Mouse (Mus musculus) kidney, postnatal 25 days (tissue): ENCODE results near the gene Ltbp3.

Experiments used
- DNase-seq, 2 experiments: peaks; one replicate each; pipeline ENCODE4 v3.0.0; 2021; ENCODE audit warnings: mixed read lengths in 2 of 2

Ltbp3 gene

DNA sequence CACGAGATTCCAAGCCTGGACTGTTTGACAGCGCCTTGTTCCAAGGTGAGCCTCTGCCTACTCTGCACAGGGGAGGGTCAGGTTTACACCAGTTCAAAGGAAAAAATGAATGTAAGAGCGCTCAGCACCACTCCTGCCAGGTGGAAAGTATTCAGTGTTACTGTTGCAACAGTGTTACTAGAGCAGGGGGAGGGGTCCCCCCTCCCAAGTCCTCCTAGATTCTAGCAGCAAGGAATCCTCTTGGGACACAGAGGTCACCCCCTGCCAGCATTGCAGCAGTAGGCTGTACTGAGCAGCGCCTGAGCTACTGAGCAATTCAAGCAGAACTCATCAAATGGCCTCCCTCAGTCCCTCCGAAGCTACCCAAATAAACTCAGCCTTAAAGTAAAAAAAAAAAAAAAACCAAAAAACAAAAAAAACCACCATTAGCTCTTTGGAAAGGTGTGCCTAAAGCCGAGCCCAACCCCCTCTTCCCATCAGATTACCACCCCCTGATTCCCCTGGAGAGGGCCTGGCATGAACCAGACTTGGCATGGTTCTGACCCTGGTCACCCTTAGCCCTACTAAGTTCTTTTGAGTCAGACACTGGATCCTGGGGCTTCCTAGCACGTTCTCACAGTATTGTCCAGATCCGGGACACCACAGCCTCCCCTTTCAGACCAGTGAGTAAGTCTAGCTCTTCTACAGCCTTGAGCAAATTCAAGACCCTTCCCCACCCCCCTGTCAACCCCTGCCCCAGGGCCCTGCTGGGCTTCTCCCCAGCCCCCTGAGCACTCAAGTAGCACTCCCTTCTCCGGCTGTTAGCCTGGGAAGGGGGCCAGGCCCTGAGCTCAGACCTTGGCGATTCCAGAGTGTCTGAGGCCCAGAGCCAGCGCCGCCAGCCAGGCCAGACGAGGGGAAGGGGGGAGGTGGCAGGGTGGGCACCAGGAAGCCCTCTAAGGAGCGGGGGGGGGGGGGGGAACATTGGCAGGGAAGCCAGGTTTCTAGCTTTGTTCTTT, at the start of gene Ltbp3:
Ltbp3 (plus strand) TSS at position 585 of the 998 bp plus-strand sequence.
- DNase-seq, result peak; percentile 29 to 76

DNA sequence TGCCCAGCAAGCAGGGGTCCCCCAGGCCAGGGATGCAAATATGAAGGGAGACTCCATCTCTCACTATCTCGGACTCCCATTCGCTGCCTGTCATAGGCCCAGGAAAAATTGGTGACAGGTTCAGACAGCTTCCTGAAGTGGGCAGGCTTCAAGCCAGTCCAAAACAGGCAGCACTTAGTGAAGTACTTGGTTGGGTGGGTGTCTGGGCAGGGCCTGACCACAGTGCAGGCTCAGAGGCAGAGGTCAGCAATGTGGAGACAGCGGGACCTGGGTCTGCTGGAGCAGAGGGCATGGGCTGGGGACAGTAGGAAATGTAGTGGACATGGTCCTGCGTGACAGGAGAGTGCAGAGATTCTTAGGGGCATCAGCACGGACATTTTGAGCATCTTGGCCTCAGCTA, 49.1 kb upstream of the Ltbp3 start:
- no peak for DNase-seq

DNA sequence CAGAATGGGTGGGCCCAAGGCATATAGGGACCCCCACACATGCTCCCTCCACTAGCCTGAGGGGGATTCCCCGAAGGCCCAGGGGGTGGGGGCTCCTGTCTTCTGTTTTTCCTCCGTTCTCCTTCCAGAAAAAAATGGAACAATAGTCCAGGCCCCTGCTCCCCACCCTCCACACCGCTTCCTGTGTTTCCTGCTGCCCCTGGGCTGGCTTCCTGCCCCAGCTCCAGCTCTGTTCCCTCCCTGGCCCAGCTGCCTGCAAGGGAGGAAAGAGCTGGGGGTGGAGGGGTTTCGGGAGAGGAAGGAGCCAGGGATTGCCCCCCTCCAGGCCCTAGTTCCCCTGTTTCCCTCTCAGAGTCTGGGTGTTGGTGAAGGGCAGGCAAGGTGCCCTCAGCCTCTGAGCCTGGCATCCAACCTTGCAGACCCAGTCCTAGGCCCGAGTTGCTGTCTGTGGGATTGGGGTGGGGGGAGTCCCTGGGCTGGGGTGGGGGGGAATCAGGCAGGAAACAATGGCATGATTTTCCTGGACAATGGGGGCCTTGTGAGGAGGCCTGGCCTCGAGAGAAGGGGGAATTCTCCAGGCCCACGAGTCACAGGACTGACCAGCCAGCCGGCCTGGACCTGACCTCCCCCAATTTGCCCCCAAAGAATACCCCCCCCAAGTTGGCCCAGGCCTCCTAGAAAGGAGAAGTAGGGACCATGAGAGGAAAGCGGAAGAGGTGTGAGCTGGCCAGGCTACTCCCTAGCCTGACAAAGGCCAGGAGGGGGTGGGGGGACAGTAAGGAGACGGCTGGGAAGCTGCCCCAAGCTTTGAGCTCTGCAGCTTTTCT, 48.4 kb upstream of the Ltbp3 start:
- peak; percentile 72 to 90 for DNase-seq

DNA sequence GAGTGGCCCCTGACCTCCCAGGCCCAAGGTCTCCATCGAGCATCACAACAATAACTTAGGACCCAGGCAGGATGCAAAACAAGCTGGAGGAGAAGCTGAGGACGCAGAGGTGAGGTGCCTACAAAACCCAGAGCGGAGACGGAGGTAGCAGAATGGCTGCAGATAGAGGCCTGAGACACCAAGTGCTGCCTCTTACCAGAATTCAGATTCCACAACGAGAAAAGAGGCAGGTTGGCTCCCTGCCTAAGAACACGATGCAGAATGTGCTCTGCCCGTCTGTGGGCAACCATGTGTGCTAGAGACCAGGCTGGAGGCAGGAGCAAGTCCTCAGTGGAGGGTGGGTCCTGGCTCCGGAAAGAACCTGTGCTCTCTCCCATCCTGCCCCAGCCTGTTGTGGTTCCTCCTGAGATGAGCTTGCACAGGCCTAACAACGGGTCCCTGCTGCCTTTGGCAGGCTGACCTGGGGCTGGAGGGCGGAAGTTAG, 47.7 kb upstream of the Ltbp3 start:
- peak; percentile 48 to 67 for DNase-seq

DNA sequence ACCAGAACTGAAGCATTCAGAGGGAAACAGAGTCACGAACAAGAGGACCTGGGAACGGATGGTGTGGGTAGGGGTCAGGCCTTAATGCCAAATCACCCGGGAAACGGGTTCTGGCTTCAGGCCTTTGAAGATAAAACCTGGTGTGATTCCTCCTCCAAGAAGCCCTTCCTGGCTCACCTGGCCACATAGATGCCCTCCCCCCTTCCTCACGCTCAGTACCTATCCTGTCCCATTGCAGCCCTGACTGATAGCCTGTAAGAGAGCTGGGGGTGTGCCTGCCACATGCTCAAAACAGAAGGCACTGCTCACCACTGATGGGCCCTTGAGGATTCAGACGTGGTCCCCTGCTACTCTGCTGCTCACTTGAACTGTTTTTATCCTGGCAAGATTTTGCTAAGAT, 46.9 kb upstream of the Ltbp3 start:
- DNase-seq, result no peak

DNA sequence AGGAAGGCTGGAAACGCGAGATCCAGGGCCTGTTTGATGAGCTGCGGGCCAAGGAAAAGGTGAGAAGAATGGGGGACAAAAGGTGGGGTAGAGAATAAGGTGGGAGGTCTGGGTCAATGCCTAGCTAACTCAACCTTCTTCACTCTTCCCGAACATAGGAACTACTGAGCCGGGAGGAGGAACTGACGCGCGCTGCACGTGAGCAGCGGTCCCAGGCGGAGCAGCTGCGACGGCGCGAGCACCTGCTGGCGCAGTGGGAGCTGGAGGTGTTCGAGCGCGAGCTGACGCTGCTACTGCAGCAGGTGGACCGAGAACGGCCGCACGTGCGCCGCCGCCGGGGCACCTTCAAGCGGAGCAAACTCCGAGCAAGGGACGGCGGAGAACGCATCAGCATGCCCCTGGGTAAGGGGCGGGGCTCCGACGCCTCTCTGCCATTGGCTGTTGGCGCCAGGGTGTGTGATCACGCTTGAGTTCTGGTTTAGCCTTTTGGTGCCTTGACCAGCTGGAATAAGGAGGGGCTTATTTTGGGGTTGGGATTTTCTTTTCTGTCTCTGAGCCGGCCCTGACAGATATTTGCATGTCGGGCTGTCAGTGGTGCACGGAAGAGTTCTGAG, 44.7 kb upstream of the Ltbp3 start:
- no peak for DNase-seq

DNA sequence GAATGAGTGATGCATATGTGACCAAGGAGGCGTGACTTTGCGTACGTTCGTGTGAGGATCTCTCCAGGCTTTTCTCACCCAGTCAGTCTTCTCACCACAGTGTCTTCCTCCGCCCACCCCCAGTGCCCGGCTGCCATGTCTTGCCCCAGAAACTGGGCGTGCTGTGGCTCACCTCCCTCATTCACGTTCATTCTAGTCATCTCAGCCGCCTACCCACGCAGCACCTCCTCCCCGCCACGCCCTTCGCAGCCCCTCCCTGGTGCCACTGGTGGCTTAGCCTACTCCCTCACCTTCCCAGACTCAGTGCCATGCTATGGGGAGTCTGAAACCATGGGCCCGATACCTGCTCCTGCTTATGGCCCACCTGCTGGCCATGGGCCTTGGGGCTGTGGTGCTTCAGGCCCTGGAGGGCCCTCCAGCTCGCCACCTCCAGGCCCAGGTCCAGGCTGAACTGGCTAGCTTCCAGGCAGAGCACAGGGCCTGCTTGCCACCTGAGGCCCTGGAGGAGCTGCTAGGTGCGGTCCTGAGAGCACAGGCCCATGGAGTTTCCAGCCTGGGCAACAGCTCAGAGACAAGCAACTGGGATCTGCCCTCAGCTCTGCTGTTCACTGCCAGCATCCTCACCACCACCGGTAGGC, 36.4 kb upstream of the Ltbp3 start, which contains the start of gene Kcnk7:
Kcnk7 (plus strand) TSS at position 205 of the 638 bp plus-strand sequence.
- DNase-seq, result peak in 1 of 2 experiments; percentile 42

DNA sequence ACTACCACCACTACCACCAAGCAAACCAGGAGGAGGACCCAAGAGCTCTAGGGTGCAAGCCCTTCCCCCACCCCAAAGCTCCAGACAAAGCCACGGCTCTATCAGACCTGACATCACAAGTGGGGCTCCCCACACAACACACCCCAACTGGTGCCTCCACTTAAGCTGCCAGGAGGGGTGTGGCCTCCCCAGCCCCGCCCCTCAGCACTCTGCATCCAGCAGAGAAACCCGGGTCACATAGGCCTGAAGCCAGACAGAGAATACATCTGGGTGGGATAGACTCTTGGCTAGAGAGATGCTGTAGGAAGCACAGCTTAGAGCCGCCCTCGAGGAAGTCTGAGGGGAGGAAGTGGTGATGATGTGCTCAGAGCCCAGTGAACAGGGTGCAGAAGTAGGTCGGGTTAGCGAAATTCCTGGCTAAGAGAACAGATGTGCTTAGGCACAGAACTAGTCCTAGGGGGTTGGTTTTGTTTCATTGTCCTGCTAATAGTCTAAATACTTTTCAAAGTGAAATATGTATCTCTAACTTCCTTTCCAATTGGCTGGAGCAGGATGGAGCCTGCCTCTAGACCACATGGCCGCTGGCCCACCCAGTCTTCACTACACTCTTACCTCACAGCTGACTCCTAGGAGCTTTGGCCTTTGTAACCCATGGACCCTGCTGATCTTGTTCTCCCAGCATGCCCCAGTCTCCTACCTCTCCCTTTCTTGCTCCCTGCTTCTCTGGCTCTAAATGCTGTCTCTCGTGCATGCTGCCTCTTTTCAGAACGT, 35.7 kb upstream of the Ltbp3 start:
- peak in 1 of 2 experiments; percentile 56 for DNase-seq

DNA sequence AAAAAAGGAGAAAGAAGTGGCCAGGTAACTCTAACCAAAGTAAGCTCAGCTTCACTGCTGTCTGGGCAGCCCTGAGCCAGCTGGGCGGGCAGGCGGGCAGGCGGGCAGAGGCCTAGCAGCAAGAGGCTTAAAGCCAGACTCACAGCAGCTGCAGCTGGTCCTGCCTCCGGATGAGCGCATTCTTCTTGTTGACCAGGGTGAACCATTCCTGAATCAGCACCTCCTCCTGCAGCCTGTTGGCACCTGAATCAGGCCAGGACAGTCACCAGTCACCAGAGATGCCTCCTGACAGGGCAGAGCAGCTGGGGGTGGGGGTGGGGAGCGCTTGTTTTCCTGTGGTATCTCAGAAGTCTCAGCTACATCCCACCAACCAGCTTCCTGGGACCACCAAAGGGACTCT, 30.6 kb upstream of the Ltbp3 start:
- peak in 1 of 2 experiments; percentile 31 for DNase-seq

DNA sequence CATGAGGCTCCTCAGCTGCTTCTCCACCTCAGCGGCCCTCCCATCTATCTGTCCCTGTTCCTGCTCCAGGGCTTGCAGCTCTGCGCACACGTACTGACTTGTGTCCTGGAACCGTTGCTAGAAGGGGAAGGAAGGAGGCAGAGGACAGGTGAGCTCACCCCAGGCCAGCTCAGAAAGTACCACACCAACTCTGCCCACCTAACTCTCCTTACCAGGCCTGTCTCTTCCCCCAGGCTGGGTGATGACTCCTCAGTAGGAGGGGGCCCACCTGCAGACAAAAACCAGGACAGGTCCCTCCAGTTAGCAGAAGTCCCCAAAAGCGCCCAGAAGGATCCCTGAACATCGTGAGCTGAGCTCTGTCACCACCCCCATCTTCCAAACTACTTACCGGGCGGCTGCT, 30.1 kb upstream of the Ltbp3 start:
- DNase-seq, result peak in 1 of 2 experiments; percentile 34

DNA sequence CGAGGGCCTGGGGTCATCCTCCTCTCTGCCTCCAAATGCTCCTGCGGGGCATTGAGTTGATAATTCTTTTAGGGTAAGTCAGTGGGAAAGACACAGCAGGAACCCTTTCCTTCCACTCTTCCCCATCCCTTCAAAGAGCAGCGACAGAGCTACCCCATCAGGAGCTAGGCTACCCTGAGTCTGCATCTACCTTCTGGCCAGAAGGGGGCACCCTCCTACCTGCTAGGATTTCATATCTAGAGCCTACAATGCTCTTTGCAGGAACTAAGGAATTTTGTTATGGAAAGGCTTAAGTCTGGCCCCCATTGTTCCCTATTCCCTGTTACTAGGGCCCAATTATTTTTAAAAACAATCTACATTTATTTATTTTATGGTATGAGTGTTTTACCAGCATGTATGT, 29.5 kb upstream of the Ltbp3 start:
- peak; percentile 85 to 94 for DNase-seq

DNA sequence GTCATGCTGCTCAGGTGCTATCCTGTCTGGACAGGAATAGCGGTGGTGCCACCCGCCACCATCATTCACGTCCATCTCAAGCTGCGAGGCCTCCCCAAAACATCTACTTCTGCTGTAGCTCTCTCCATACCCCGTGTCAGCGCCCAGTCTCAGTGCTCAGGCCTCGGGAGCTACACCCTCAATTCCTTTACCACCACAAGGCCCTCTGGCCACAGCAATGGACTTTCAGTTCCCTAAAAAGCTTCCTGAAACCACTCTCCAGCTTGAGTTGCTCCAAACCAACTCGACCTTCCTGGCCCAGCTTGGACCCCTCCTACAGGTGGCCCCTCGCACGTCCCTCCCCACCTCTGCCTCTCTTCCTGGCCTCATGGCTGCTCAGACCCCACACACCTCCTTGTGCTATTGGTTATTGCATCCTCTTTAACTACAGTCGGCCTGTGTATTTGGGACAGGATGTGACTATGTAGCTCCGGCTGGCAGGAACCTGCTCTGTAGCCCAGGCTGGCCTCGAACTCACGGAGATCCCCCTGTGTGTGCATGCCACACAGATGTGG, 28.7 kb upstream of the Ltbp3 start:
- DNase-seq, result peak in 1 of 2 experiments; percentile 35

DNA sequence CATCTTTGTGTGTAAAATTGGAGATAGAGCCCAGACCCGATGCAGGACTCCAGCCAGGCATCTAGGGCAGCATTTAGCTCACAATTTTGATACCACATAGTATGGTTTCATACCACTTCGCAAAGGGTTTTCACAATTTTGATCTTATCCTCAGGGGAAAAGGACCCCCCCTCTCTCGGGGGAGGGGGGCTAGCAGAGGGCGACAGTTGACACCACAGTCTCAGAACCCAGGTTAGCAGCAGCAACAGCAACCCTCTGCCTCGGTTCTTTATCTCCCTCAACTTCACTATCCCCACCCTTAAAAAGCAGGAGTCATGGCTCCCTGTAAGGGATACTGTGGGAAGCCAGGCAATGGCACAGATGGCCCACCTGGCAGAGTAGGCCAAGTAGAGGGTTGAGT, 27.4 kb upstream of the Ltbp3 start:
- no peak for DNase-seq

DNA sequence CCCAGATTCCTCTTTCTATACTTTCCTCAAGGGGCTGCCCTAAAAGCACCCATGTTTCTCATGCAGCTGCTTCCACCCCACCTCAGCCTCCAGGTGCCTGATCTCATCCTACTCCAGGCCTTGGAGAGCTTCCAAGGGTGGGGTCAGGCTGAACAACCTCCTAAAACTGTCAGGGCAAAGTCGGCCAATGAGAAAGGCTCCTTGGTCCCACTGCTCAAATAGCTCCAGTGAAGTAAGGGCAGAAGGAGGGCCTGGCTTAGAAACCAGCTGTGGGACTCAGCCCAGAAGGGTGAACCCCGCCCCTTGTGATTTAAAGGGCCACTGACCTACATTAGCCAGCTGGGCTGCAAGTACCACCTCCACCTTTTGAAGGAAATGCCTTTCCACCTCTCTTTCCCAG, 27.0 kb upstream of the Ltbp3 start:
- peak; percentile 81 to 91 for DNase-seq

DNA sequence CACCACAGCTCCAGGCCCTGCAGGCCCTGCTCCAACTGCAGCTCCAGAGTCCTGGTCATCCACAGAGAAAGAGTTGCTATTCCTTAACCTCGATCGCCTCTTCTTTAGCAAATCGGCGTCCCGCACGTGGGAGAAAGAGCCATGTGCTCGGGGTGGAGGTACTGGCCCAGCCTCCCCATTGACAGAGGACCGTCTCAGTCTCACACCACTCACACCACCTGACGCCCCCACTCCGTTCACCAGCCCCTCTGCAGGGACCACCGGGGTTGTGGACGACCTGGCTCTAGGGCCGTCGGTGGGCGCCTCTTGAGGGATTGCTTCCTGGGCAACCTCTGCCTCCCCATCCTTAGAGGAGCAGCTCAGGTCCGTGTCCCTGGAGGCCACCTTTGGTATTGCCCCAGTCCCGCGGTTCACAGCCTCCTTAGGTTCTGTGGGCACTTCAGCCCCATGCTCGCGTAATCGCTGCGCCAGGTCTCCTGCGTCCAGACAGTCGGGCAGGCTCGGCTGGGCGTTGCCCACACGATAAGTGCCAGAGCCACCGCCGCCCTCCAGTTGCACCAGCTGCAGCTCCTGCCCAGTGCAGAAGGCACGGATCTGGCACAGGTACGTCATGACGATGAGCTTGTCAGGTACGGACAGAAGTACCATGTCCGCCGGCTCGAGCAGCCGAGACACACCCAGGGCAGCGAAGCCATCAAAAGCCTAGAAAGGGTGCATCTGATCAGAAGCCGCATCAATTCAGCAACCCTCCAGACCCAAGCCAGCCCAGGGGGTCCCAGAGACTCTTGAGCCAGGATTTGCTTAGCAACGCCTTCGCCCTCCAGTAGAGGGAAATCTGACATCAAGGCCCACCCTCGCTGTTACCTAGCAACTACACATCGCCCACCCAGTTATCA, 24.7 kb upstream of the Ltbp3 start:
- peak; percentile 59 to 60 for DNase-seq

DNA sequence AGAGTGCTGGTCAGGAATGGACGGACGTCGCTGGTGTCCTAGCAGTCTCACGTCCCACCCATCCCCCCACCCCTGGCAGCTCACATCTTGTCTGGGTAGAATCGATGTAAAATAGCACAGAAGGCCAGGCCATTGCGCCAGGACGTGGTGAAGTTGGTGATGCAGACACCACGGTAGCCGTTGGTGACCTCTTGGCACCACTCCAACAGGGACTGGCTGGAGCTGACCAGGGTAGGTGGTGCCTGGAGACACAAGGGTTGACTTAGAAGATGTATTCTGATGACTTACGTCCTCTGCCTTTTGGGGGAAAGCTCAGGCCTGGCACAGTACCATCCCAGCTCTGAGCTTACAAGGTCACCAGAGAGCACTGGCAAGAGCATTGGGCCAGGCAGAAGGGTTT, 23.7 kb upstream of the Ltbp3 start:
- DNase-seq, result peak in 1 of 2 experiments; percentile 50

DNA sequence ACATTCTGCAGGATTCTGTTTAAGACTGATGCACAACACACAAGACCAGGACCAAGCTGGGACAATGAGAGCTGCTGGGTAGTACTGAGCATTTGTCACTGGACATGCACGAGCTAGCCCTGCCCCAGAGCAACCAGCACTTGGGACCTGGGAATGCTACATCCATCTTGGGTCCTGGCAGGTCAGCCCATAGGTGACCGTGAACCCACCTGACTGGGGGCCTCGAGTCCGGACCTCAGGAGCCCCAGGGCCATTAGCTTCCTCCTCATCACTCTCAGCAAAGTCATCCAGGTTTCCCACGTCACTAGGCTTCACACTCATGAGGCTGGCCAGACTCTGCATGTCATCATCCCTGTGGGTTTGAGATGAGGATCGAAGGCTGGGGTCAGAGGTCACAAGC, 19.5 kb upstream of the Ltbp3 start:
- no peak for DNase-seq

DNA sequence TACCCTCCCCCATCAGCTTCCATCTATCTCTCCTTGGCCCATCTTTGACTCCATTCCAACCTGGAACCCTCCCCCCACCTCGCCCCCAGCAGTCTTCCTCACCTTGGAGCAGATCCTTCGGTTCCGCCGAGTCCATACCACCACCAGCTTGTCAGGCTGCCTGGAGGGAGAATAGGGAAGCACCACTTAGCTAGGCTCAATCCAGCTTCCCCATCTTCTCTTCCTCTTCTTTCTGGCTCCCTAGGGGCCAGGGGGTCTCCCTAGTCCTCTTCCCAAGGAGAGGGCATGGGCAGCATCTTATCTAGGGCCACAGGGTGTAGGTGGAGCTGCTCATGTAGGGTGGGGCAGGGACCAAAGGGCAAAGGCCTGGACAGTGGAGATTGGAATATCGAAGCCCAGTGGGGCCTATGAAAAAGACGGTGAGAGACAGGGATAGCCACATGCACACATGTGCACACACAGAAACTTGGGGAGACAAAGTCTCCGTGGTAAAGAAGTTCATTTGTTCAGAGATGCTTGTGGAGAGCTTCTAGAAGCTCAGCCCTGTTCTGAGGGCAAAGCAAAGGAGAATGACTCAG, 17.8 kb upstream of the Ltbp3 start:
- no peak for DNase-seq

DNA sequence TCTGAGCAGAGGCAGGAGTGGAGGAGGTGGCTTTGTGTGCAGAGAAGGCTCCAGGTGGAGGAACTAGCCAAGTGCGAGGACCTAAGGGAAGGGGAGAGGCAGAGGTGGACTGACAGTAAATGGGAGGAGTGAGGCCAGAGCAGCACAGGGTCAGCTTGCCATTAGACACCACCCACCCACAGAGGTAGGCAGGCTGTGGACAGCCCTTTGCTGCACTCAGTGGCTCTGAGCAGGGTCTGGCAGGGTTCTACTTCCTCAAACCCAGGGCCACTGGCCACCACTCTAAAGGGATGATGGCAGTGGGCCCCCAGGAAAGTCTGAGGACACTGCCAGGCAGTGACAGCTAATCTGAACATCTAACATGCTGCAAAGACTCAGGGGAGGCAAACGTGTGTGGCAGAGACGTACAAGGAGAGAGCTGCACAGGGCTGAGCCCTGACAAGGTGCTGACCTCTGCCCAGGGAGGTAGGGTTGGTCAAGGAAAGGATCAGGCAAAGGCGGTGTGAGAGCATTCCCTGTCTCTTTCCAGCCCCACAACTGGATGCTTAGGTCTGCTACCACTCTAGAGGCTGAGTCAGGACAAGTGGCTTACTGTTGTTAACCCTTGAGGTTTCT, 16.7 kb upstream of the Ltbp3 start:
- DNase-seq, result no peak
